Mouse (Mus musculus): ENCODE measurements around the gene Sync. TPM values are rescaled to one million over a fixed set of nuclear protein-coding genes. Genes with fewer than 3 reads are reported as not detected.

Sync gene
- total and polyA plus RNA-seq, 2 experiments from 2014 or later, result 1.1 to 2.6 TPM

DNA sequence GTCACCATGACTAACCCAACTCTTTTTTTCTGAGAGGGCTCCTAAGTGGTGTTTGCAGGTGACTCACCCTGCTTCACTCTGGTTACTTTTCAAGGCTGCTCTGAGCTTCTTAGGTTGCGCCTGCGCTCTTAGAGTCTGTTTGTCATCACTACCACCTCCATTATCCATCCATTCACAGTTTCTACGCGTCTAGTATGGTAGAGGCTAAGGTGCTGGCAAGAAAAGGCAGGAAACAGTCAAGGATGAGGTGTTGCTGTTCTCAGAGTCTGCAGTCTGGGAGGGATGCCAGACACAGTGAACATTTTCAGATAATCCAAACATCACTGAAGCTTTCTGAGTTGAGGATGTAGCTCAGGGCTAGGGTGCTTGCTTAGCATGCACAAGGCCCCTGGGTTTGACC, 10.3 kb downstream of the Sync start:
- H3K9me3 ChIP-seq (ENCODE audit: low read length), result no peaks in the 10 kb centered on the region
- H3K4me3 ChIP-seq (ENCODE audit: low read depth, low read length), result no peak overlapping the region
- no peaks in the 10 kb centered on the region for H3K27me3 ChIP-seq (ENCODE audit: insufficient read depth, low read length)
- no peak overlapping the region for H3K27ac ChIP-seq (ENCODE audit: low read depth, low read length)
- H3K4me2 ChIP-seq (ENCODE audit: low read depth, low read length, poor library complexity, severe bottlenecking), result no peak overlapping the region
- ATAC-seq (ENCODE audit: low FRiP score) (no peak), DNase-seq (ENCODE audit: low spot score) (no peak)
- no peaks in the 10 kb centered on the region for H3K4me1 ChIP-seq (ENCODE audit: insufficient read depth, low read length)
- WGBS, result 87% methylated on average over 4 of the region's 4 CpGs
- no peak for TF ChIP-seq CTCF (IDR thresholded peaks at IDR 0.05)
- H3K9ac ChIP-seq (replicated peaks; ENCODE audit: low read length, poor library complexity, severe bottlenecking), result no peak overlapping the region
- H3K36me3 ChIP-seq (ENCODE audit: insufficient read depth, low read length), result no peaks in the 10 kb centered on the region

DNA sequence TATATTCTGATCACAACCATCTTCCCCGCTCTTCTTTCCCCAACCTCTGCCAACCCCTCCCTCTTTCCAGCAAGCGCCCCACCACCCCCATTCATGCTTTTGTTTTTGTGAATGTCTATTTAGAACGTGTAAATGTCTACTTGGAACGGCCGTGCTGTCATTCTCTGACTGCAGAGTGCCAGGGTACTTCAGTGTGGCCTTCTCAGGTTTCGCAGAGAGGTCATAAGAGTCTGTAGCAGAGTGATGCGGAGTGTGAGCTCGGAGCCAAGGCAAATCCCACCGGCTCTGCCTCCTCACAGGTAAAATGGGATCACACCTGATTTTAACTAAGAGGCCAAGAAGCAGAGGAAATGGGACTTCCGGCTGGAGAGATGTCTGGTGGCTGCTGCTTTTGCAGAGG, 11.7 kb downstream of the Sync start:
- Histone ChIP-seq H3K36me3 (ENCODE audit: insufficient read depth, low read length) (no peaks in the 10 kb centered on the region), H3K4me1 (ENCODE audit: insufficient read depth, low read length) (no peaks in the 10 kb centered on the region), H3K9me3 (ENCODE audit: low read length) (no peaks in the 10 kb centered on the region), H3K27me3 (ENCODE audit: insufficient read depth, low read length) (no peaks in the 10 kb centered on the region), H3K27ac (ENCODE audit: low read depth, low read length) (no peak overlapping the region), H3K4me3 (ENCODE audit: low read depth, low read length) (no peak overlapping the region), H3K9ac (replicated peaks; ENCODE audit: low read length, poor library complexity, severe bottlenecking) (no peak overlapping the region), H3K4me2 (ENCODE audit: low read depth, low read length, poor library complexity, severe bottlenecking) (no peak overlapping the region)
- 55% methylated on average over 10 of the region's 10 CpGs for WGBS
- TF ChIP-seq CTCF (IDR thresholded peaks at IDR 0.05), result no peak
- ATAC-seq (ENCODE audit: low FRiP score) (no peak), DNase-seq (ENCODE audit: low spot score) (no peak)

DNA sequence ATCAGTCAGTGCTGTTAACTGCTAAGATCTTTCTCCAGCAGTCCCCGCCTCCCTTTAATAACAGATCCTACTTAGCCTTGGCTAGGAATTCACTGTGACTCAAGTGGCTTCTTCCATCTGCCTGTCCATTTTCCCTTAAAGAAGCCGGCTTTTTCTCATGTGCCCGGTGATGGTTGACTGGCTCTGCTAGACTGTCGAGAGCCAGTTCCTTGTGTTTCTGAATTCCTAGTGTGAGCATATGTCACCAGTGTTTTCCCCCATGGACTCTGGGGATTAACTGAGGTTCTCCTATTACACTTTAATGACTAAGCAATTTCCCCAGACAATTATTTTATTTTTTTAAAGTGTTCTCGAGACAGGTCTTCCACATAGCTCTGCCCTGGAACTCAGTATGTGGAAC, 16.0 kb downstream of the Sync start:
- no peak overlapping the region for H3K27ac ChIP-seq (ENCODE audit: low read depth, low read length)
- H3K9ac ChIP-seq (replicated peaks; ENCODE audit: low read length, poor library complexity, severe bottlenecking), result no peak overlapping the region
- H3K4me1 ChIP-seq (ENCODE audit: insufficient read depth, low read length), result no peaks in the 10 kb centered on the region
- no peak for ATAC-seq (ENCODE audit: low FRiP score)
- no peak for DNase-seq (ENCODE audit: low spot score)
- no peak for TF ChIP-seq CTCF (IDR thresholded peaks at IDR 0.05)
- H3K36me3 ChIP-seq (ENCODE audit: insufficient read depth, low read length), result peaks cover 13% of the 10 kb centered on the region; the same call in 1 of the 2 replicates
- no peaks in the 10 kb centered on the region for H3K27me3 ChIP-seq (ENCODE audit: insufficient read depth, low read length)
- H3K4me3 ChIP-seq (ENCODE audit: low read depth, low read length), result no peak overlapping the region
- WGBS, result 68% methylated on average over 5 of the region's 5 CpGs
- H3K9me3 ChIP-seq (ENCODE audit: low read length), result no peaks in the 10 kb centered on the region
- no peak overlapping the region for H3K4me2 ChIP-seq (ENCODE audit: low read depth, low read length, poor library complexity, severe bottlenecking)

DNA sequence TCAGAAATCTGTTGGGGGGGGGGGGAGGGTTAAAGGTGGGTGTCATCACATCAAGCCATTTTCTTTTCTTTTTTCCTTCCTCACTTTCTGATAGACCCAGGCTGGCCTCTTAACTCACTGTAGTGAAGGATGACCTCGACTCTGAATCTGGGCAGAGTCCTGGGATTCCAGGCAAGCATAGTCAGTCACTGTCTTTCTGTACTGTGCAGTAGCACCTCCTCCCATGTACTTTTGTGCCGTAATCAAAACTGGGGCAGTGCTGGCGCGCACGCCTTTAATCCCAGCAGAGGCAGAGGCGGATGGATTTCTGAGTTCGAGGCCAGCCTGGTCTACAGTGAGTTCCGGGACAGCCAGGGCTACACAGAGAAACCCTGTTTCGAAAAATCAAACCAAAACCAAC, 16.4 kb downstream of the Sync start:
- no peaks in the 10 kb centered on the region for H3K9me3 ChIP-seq (ENCODE audit: low read length)
- no peak overlapping the region for H3K9ac ChIP-seq (replicated peaks; ENCODE audit: low read length, poor library complexity, severe bottlenecking)
- 89% methylated on average over 9 of the region's 9 CpGs for WGBS
- DNase-seq (ENCODE audit: low spot score) (no peak), ATAC-seq (ENCODE audit: low FRiP score) (no peak)
- TF ChIP-seq CTCF (IDR thresholded peaks at IDR 0.05), result no peak
- no peak overlapping the region for H3K4me2 ChIP-seq (ENCODE audit: low read depth, low read length, poor library complexity, severe bottlenecking)
- H3K4me3 ChIP-seq (ENCODE audit: low read depth, low read length), result no peak overlapping the region
- H3K4me1 ChIP-seq (ENCODE audit: insufficient read depth, low read length), result no peaks in the 10 kb centered on the region
- H3K27ac ChIP-seq (ENCODE audit: low read depth, low read length), result no peak overlapping the region
- H3K36me3 ChIP-seq (ENCODE audit: insufficient read depth, low read length), result peaks cover 17% of the 10 kb centered on the region; the same call in 1 of the 2 replicates
- H3K27me3 ChIP-seq (ENCODE audit: insufficient read depth, low read length), result no peaks in the 10 kb centered on the region

DNA sequence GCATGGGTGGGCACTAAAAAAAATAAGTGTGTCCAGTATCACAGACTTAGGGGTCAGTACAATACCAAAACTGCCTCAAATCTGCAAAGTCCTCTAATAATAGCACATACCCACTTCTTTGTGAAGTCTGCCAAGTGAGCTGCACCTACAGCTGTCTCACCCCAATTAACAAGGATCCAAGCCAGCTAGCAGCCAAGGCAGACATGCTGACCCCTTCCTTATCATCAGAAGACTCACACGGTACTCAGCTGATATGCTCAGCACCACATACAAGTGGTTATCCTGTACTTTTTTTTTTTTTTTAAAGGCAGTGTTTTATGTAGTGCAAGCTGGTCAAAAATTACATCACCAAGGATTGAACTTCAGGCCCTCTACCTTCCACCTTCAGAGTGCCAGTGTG, 16.9 kb downstream of the Sync start:
- H3K4me1 ChIP-seq (ENCODE audit: insufficient read depth, low read length), result no peaks in the 10 kb centered on the region
- no peak overlapping the region for H3K27ac ChIP-seq (ENCODE audit: low read depth, low read length)
- no peaks in the 10 kb centered on the region for H3K9me3 ChIP-seq (ENCODE audit: low read length)
- ATAC-seq (ENCODE audit: low FRiP score) (no peak), DNase-seq (ENCODE audit: low spot score) (no peak)
- no peaks in the 10 kb centered on the region for H3K27me3 ChIP-seq (ENCODE audit: insufficient read depth, low read length)
- no peak overlapping the region for H3K4me2 ChIP-seq (ENCODE audit: low read depth, low read length, poor library complexity, severe bottlenecking)
- no peak overlapping the region for H3K9ac ChIP-seq (replicated peaks; ENCODE audit: low read length, poor library complexity, severe bottlenecking)
- peaks cover 19% of the 10 kb centered on the region; the same call in 1 of the 2 replicates for H3K36me3 ChIP-seq (ENCODE audit: insufficient read depth, low read length)
- no peak overlapping the region for H3K4me3 ChIP-seq (ENCODE audit: low read depth, low read length)
- 75% methylated on average over 1 of the region's 1 CpGs for WGBS
- TF ChIP-seq CTCF (IDR thresholded peaks at IDR 0.05), result no peak

DNA sequence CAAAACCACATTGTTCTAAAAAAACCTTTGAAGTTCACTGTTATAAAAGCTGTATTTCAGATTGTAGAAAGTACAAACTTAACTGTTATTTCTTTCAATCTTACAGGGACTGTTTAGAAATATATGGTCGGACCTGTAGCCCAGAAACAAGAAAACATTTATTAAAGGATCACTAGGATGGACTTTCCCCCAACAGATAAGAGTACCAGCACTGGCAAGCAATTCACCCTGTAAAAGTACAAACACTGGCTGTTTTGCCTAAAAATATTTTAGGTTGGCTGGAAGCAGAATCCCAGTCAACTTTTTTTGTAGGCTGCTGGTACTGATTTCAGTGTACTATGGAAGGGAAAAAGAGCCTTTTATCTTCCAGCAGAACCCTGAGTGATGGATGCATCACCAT, 20.5 kb downstream of the Sync start:
- peaks cover 34% of the 10 kb centered on the region for H3K36me3 ChIP-seq (ENCODE audit: insufficient read depth, low read length)
- no peak for DNase-seq (ENCODE audit: low spot score)
- no peak for ATAC-seq (ENCODE audit: low FRiP score)
- H3K4me2 ChIP-seq (ENCODE audit: low read depth, low read length, poor library complexity, severe bottlenecking), result no peak overlapping the region
- WGBS, result 100% methylated on average over 1 of the region's 1 CpGs
- H3K4me1 ChIP-seq (ENCODE audit: insufficient read depth, low read length), result no peaks in the 10 kb centered on the region
- no peak overlapping the region for H3K4me3 ChIP-seq (ENCODE audit: low read depth, low read length)
- H3K27ac ChIP-seq (ENCODE audit: low read depth, low read length), result no peak overlapping the region
- no peaks in the 10 kb centered on the region for H3K9me3 ChIP-seq (ENCODE audit: low read length)
- no peak for TF ChIP-seq CTCF (IDR thresholded peaks at IDR 0.05)
- H3K27me3 ChIP-seq (ENCODE audit: insufficient read depth, low read length), result no peaks in the 10 kb centered on the region
- H3K9ac ChIP-seq (replicated peaks; ENCODE audit: low read length, poor library complexity, severe bottlenecking), result no peak overlapping the region

Data from midbrain, postnatal 0 days (tissue).